Mouse (Mus musculus): ENCODE results near the gene Pls3. TPM values are rescaled to one million over a fixed set of nuclear protein-coding genes. Genes with fewer than 3 reads are reported as not detected.
"Not testable (repeated sequence)": the region's sequence is repeated elsewhere in the genome, so short reads cannot be mapped to it uniquely, and the experiment has no call there.

The Pls3 gene
- polyA plus RNA-seq, 1 experiment from 2014 or later, result 155 TPM

DNA sequence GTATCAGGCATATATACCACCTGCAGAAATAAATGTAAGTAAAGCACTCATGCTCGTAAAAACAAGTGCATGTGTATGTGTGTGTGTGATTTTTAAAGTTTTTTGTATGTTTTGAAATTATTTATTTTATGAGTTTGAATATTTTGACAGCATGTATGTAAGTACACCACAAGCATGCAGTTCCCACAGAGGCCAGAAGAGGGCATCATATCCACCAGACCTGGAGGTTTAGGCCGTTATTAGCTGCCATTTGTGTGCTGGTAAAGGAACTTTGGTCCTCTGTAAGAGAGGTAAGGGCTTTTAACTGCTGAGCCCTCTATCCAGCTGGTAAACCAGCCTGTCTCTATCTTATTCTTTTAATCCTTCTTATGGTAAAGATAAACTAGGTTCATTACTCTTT, 97.5 kb downstream of the Pls3 start:
- H3K27me3 ChIP-seq (ENCODE audit: insufficient read depth, low read length), result no peaks in the 10 kb centered on the region
- no peaks in the 10 kb centered on the region for H3K36me3 ChIP-seq (ENCODE audit: insufficient read depth)
- WGBS, result 87% methylated on average over 2 of the region's 2 CpGs
- no peak overlapping the region for H3K4me3 ChIP-seq (ENCODE audit: low read depth, low read length)
- H3K4me1 ChIP-seq (ENCODE audit: insufficient read depth), result no peaks in the 10 kb centered on the region
- peak; percentile 41 for TF ChIP-seq CTCF (IDR thresholded peaks at IDR 0.05; ENCODE audit: low read depth)
- DNase-seq, result no peak
- no peak overlapping the region for H3K27ac ChIP-seq (ENCODE audit: low read depth)
- no peak overlapping the region for H3K4me2 ChIP-seq
- ATAC-seq (ENCODE audit: insufficient read depth), result no peak
- H3K9ac ChIP-seq, result no peak overlapping the region
- no peaks in the 10 kb centered on the region for H3K9me3 ChIP-seq (ENCODE audit: low read depth, low read length)

DNA sequence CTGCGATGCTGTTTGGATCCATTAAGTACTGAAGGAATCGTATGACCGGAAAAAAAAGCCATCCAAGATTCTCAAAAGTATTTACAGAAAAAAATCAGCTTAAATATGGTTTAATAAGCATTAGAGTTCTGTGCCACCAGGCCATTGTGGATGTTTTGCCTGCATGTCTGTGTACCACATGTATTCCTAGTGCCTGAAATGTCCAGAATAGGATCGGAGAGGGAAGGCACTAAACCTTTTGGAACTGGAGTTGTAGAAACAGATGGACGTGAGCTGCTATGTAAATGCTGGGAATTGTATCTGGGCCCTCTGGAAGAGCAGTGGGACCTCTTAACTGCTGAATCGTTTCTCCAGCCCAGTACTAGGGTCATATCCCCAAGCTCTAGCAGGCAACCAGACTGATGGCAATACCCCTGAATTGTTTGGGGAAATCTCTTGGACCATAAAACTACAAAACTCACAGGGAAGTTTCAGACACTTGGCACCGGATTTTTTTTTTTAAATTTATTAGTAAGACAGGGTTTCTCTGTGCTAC, 110.1 kb downstream of the Pls3 start:
- peak overlapping the region; percentile 63 for H3K4me2 ChIP-seq
- no peaks in the 10 kb centered on the region for H3K36me3 ChIP-seq (ENCODE audit: insufficient read depth)
- no peaks in the 10 kb centered on the region for H3K9me3 ChIP-seq (ENCODE audit: low read depth, low read length)
- H3K27ac ChIP-seq (ENCODE audit: low read depth), result peak overlapping the region; percentile 90
- ATAC-seq (ENCODE audit: insufficient read depth), result peak; percentile 26; the same call in 1 of the 2 replicates
- no peaks in the 10 kb centered on the region for H3K27me3 ChIP-seq (ENCODE audit: insufficient read depth, low read length)
- no peak for TF ChIP-seq CTCF (IDR thresholded peaks at IDR 0.05; ENCODE audit: low read depth)
- WGBS, result 33% methylated on average over 7 of the region's 7 CpGs
- peak overlapping the region; percentile 49 for H3K4me3 ChIP-seq (ENCODE audit: low read depth, low read length)
- no peaks in the 10 kb centered on the region for H3K4me1 ChIP-seq (ENCODE audit: insufficient read depth)
- DNase-seq, result no peak
- peak overlapping the region; percentile 66 for H3K9ac ChIP-seq

DNA sequence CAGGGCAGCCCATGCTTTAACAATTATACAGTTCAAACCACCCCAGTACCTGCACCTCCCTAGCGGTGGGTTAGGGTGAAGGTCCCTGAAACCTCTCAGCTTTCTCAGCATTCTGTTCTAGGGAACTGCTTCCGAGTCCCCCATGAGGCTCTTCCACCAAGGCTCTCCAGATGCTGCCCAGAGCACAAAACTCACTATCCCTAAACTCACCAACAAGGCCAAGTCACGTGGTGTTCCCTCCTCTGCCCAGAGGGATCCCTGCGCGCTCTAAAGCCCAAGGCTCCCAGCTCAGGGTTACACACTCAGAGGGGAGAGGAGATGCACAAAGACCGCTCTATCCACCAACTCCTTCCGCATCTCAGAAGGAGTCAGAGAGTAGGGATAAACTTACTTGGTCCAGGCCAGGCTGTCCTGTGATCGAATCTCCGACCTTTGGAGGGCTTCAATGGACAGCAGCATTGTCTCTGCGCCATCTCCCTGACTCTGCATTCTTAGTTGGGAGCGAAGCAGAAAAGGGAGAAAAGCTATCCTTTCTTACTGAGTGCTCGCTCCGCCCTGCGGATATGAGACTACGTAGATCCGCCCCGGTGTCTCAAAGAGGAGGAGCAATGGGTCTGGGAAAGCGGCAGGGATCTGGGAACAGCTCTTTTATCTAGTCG, 110.7 kb downstream of the Pls3 start:
- peak; percentile 98 for ATAC-seq (ENCODE audit: insufficient read depth)
- WGBS, result 9% methylated on average over 19 of the region's 19 CpGs

DNA sequence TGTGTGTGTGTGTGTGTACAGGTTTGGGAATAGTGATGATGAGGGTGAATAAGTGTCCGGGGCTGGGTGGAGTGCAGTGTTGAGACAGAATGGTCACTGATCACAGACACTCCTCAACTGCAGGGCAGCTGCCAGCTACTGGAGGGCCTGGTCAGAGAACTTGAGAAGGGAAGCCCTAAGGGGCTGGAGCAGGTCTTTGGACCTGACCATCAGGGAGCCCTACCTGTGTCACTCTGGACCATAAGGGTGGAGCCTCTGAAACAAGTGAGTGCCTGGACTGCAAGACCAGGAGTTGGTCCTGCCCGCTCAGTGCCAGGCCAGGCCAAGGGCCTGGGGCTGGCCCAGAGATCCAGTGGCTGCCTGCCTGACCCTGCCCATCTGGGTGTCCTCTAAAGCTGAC, 115.5 kb downstream of the Pls3 start:
- not testable (repeated sequence) for H3K36me3 ChIP-seq (ENCODE audit: insufficient read depth); H3K27me3 ChIP-seq (ENCODE audit: insufficient read depth, low read length); ATAC-seq (ENCODE audit: insufficient read depth); H3K4me2 ChIP-seq; DNase-seq; H3K4me1 ChIP-seq (ENCODE audit: insufficient read depth); H3K4me3 ChIP-seq (ENCODE audit: low read depth, low read length); H3K9me3 ChIP-seq (ENCODE audit: low read depth, low read length); H3K27ac ChIP-seq (ENCODE audit: low read depth); H3K9ac ChIP-seq
- WGBS, result 75% methylated on average over 2 of the region's 2 CpGs

More for the DNA sequence above, 110.7 kb downstream of the Pls3 start:
- H3K27ac ChIP-seq (ENCODE audit: low read depth), result peak overlapping the region; percentile 90
- peak overlapping the region; percentile 49 for H3K4me3 ChIP-seq (ENCODE audit: low read depth, low read length)
- no peaks in the 10 kb centered on the region for H3K27me3 ChIP-seq (ENCODE audit: insufficient read depth, low read length)
- H3K4me1 ChIP-seq (ENCODE audit: insufficient read depth), result no peaks in the 10 kb centered on the region
- peak overlapping the region; percentile 66 for H3K9ac ChIP-seq
- peak; percentile 15; the same call in 1 of the 2 replicates for TF ChIP-seq CTCF (IDR thresholded peaks at IDR 0.05; ENCODE audit: low read depth)
- H3K9me3 ChIP-seq (ENCODE audit: low read depth, low read length), result no peaks in the 10 kb centered on the region
- H3K36me3 ChIP-seq (ENCODE audit: insufficient read depth), result no peaks in the 10 kb centered on the region
- peak overlapping the region; percentile 63 for H3K4me2 ChIP-seq
- peak; percentile 83 for DNase-seq

DNA sequence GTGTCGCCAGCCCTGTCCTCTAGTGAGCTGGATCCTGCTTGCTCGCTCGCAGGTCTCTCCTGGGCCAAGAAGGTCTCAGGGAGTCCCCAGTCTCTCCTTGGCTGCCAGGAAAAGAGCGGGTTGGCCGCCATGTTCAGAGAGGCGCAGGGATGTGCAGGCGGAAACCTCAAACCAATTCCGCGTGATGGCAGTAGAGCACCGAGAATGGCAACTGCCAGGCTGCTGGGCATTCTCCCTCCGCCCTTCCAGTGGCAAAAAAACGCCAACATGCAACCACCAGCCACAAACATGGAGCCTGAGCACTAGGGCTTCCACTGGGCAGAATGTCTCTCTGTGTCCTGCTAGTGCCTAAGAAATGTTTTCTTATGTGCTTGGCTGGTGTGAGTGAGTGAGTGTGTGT, 115.9 kb downstream of the Pls3 start:
- DNase-seq, result peak; percentile 78
- 74% methylated on average over 12 of the region's 12 CpGs for WGBS
- ATAC-seq (ENCODE audit: insufficient read depth); H3K9ac ChIP-seq; H3K4me2 ChIP-seq; H3K36me3 ChIP-seq (ENCODE audit: insufficient read depth); H3K4me1 ChIP-seq (ENCODE audit: insufficient read depth); H3K27ac ChIP-seq (ENCODE audit: low read depth); H3K27me3 ChIP-seq (ENCODE audit: insufficient read depth, low read length); H3K4me3 ChIP-seq (ENCODE audit: low read depth, low read length); H3K9me3 ChIP-seq (ENCODE audit: low read depth, low read length): not testable (repeated sequence)
- peak; percentile 48 for TF ChIP-seq CTCF (IDR thresholded peaks at IDR 0.05; ENCODE audit: low read depth)

DNA sequence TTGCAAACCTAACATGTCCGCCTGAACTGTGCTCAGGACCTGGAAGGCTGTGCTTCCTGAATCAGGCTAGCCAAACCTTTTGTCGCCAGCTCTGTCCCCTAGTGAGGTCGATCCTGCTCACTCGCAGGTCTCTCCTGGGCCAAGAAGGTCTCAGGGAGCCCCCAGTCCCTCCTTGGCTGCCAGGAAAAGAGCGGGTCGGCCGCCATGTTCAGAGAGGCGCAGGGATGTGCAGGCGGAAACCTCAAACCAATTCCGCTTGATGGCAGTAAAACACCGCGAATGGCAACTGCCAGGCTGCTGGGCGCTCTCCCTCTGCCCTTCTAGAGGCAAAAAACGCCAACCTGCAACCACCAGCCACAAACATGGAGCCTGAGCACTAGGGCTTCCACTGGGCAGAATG, 117.0 kb downstream of the Pls3 start:
- H3K4me1 ChIP-seq (ENCODE audit: insufficient read depth); H3K36me3 ChIP-seq (ENCODE audit: insufficient read depth); H3K27ac ChIP-seq (ENCODE audit: low read depth); H3K4me3 ChIP-seq (ENCODE audit: low read depth, low read length); H3K9me3 ChIP-seq (ENCODE audit: low read depth, low read length); H3K9ac ChIP-seq; H3K27me3 ChIP-seq (ENCODE audit: insufficient read depth, low read length); H3K4me2 ChIP-seq; ATAC-seq (ENCODE audit: insufficient read depth): not testable (repeated sequence)
- 69% methylated on average over 14 of the region's 14 CpGs for WGBS
- peak; percentile 40 for DNase-seq

DNA sequence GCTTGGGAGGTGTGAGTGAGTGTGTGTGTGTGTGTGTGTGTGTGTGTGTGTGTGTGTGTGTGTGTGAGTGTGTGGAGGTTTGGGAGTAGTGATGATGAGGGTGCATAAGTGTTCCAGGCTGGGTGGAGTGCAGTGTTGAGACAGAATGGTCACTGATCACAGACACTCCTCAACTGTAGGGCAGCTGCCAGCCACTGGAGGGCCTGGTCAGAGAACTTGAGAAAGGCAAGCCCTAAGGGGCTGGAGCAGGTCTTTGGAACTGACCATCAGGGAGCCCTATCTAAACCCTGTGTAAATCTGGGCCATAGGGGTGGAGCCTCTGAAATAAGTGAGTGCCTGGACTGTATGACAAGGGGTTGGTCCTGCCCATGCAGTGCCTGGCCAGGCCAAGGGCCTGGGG, 120.5 kb downstream of the Pls3 start:
- H3K4me2 ChIP-seq; H3K9me3 ChIP-seq (ENCODE audit: low read depth, low read length); H3K9ac ChIP-seq; H3K27me3 ChIP-seq (ENCODE audit: insufficient read depth, low read length); H3K27ac ChIP-seq (ENCODE audit: low read depth); ATAC-seq (ENCODE audit: insufficient read depth); H3K4me3 ChIP-seq (ENCODE audit: low read depth, low read length); H3K36me3 ChIP-seq (ENCODE audit: insufficient read depth); DNase-seq; H3K4me1 ChIP-seq (ENCODE audit: insufficient read depth): not testable (repeated sequence)

DNA sequence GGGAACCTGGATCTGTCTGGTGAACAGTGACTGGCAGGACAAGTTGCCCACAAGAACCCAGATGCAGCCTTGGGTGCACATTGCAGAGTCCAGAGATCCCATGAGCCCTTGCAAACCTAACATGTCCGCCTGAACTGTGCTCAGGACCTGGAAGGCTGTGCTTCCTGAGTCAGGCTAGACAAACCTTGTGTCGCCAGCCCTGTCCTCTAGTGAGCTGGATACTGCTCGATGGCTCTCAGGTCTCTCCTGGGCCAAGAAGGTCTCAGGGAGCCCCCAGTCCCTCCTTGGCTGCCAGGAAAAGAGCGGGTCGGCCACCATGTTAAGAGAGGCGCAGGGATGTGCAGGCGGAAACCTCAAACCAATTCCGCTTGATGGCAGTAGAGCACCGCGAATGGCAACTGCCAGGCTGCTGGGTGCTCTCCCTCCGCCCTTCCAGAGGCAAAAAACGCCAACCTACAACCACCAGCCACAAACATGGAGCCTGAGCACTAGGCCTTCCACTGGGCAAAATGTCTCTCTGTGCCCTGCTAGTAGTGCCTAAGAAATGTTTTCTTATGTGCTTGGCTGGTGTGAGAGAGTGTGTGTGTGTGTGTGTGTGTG, 124.8 kb downstream of the Pls3 start:
- not testable (repeated sequence) for DNase-seq; H3K9me3 ChIP-seq (ENCODE audit: low read depth, low read length); H3K27ac ChIP-seq (ENCODE audit: low read depth); H3K27me3 ChIP-seq (ENCODE audit: insufficient read depth, low read length); H3K4me3 ChIP-seq (ENCODE audit: low read depth, low read length); ATAC-seq (ENCODE audit: insufficient read depth); H3K4me2 ChIP-seq; H3K4me1 ChIP-seq (ENCODE audit: insufficient read depth); H3K9ac ChIP-seq; H3K36me3 ChIP-seq (ENCODE audit: insufficient read depth)
- WGBS, result 74% methylated on average over 2 of the region's 12 CpGs
